Mouse (Mus musculus) left cerebral cortex, postnatal 4 days (tissue): ENCODE data around the gene Gm5475. TPM values are rescaled to one million over a fixed set of nuclear protein-coding genes. Genes with fewer than 3 reads are reported as not detected.

Experiments used
- DNase-seq: peaks from one replicate; pipeline ENCODE4 v3.0.0-alpha.2; 2022
- intact Hi-C: fragments of 180-260 bp; cut with DNase I; formaldehyde crosslinking; loops from one replicate; pipeline ENCODE4 v1.15.1; 2025
- total RNA-seq, 2 experiments: library from RNA; stranded (reverse); gene quantifications; 2 replicates each; pipeline ENCODE4 v1.2.3; 2021

Gm5475 gene
- total RNA-seq, 2 experiments from 2014 or later = not detected

DNA sequence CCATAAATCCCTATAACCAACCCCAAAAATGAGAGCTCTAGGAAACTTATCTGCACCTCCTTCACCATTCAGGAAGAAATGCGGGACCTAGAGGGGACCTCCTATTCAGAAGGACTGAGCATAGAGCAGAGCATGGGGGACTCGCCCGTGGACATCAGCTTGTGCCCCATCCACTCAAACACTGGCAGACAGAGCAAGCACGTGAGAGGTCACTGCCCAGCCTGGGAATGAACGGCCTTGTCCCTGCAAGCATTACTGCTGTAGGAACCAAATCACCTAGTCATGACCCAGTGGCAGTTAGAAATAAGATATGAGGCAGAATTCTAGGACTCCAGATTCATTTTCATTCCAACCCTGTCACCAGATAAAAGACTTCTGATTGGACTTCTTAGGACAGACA is 10.2 kb upstream of the Gm5475 start:
- no peak for DNase-seq
- intact Hi-C loops = no loop called here

DNA sequence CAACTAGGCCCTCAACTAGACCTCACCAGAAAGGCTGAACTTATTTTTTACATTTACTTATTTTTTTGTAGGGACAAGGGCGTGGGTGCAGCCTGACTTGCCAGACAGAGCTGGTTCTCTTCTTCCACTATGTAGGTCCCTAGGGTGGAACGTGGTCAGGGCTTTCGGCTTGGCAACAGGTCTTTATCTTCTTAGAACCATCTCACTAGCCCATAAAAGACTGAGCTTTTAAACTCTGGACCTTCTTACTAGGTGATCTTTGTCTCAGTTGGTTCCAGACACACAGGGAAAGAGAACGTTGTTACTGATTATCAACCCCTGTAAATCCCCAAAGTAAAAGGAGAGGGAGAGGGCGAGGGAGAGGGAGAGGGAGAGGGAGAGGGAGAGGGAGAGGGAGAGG is 8.6 kb upstream of the Gm5475 start:
- intact Hi-C loops = no loop called here

DNA sequence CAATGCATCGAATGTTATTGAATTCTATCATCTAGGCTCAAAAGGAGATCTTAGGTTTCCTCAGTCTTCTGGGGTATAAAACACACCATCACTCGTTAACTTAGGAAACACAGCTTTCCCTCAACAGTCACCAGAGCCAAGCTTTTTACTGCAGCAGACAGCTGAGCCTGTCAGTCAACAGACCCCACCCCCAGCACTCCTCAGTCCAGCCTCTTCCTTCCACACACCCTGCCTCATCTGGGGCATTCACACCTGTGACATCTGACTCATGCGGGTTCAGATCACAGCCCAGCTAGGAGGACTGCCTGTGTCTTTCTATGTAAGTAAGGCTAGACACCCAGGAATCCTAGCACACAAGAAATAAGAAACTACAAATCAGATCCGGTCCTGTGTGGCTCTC is 7.9 kb upstream of the Gm5475 start:
- intact Hi-C loops = no loop called here
- DNase-seq = no peak

More for the DNA sequence above, 8.6 kb upstream of the Gm5475 start:
- DNase-seq = no peak

DNA sequence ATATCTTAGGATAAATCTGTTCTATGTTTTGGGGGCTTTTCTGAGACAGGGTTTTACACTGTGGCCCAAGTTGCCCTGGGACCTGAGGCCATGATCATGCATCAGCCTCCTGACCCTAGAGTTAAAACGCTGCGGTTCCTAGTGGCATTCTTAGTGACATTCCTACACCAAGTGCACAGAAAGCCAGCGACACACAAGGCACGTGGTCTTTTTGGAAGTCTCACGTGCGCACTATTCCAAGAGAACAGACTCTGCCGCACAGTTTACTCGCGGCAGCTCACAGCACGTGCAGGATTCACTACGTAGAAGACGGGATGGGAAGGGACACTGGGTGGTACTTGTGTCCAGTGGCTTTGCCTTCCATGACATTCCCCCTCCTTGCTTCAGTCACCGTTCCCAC is 7.0 kb upstream of the Gm5475 start:
- intact Hi-C loops = no loop called here
- no peak for DNase-seq

DNA sequence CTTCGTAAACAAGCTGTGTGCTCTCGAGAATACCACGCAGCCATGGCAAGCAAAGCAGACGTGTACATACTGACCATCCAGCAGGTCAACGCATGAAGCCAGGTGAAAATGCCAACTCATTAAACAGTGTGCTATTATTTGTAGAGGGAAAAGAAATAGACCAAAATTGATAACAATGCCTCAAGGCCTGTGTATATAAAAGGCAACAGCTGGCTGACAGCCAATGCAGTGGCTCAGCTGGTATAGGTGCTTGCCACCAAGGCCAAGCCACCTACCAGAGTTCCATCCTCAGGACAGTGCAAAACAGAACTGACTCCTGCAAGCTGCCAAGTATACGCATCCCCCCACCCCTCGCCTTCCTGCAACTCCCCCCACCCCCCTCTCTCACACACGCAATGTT is 6.3 kb upstream of the Gm5475 start:
- intact Hi-C loops = no loop called here
- DNase-seq = no peak

- intact Hi-C loops = no loop called here
- DNase-seq = no peak
These were observed 4.0 kb upstream of the Gm5475 start for GRCm38 (mm10) chr15:100417854-100418450.

- intact Hi-C loops = no loop called here
- DNase-seq = no peak
These were observed 2.6 kb upstream of the Gm5475 start for GRCm38 (mm10) chr15:100419311-100419710.

- intact Hi-C loops = no loop called here
These were observed 1.8 kb upstream of the Gm5475 start for GRCm38 (mm10) chr15:100419901-100420745.

GRCm38 (mm10) chr15:100421059-100421757 is 739 bp upstream of the Gm5475 start:
- intact Hi-C loops = no loop called here
- no peak for DNase-seq

More at GRCm38 (mm10) chr15:100419901-100420745, 1.8 kb upstream of the Gm5475 start:
- DNase-seq = no peak

DNA sequence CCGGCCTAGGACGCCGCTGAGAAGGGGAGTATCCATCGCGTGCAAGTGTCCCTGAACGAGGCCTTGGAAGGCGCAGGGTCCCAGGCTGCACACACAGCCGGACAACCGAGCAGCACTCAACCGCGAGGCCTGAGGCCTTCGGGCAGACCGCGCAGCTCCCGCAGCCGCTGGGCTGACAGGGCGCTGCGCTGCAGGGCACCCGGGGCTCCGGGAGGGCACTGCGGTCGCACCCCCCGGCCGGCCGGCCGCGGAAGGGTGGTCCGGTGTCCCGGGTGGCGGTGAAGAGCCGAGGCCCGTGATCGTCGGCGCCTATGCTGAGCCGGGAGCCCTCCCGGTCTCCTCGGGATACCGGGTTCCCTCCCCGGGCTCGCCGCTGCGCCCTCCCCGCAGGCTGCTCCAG is 529 bp downstream of the Gm5475 start:
- peak; percentile 26 for DNase-seq
- intact Hi-C loops = no loop called here

GRCm38 (mm10) chr15:100422899-100423860 is 1.2 kb downstream of the Gm5475 start:
- intact Hi-C loops = no loop called here
- peak; percentile 98 for DNase-seq

GRCm38 (mm10) chr15:100423916-100424315 is 2.0 kb downstream of the Gm5475 start:
- intact Hi-C loops = no loop called here
- no peak for DNase-seq

GRCm38 (mm10) chr15:100424396-100425122 is 2.6 kb downstream of the Gm5475 start, which contains the start of gene Slc11a2:
Gene Slc11a2, minus strand, starts transcription at chr15:100425072.
- no peak for DNase-seq
- intact Hi-C loops = no loop called here

- intact Hi-C loops = no loop called here
- no peak for DNase-seq
These were observed 6.5 kb downstream of the Gm5475 start for GRCm38 (mm10) chr15:100428296-100428905.

- DNase-seq = peak; percentile 87
These were observed 8.1 kb downstream of the Gm5475 start for GRCm38 (mm10) chr15:100429959-100430565.

DNA sequence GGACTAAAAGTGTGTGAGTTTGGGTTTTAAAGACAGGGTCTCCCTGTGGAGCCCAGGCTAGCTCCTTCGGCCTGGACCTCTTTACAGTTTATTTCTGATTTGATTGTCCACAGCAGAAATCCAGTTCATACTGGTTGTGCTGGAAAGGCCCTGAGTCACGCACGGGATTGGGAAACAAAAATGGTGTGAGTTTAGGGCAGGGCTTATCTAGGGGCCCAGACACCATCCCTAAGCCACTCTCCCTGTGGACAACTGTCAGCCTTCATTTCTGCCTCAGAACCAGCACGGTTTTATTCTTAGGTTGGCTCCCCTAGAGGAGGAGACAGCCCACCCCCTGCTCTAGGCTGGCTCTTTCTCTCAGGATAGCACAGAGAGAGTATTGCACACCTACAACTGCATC is 11.3 kb downstream of the Gm5475 start:
- DNase-seq = no peak
- intact Hi-C loops = no loop called here

More at GRCm38 (mm10) chr15:100429959-100430565, 8.1 kb downstream of the Gm5475 start:
- intact Hi-C loops = no loop called here

GRCm38 (mm10) chr15:100436112-100436511 is 14.2 kb downstream of the Gm5475 start:
- DNase-seq = no peak
- intact Hi-C loops = no loop called here

DNA sequence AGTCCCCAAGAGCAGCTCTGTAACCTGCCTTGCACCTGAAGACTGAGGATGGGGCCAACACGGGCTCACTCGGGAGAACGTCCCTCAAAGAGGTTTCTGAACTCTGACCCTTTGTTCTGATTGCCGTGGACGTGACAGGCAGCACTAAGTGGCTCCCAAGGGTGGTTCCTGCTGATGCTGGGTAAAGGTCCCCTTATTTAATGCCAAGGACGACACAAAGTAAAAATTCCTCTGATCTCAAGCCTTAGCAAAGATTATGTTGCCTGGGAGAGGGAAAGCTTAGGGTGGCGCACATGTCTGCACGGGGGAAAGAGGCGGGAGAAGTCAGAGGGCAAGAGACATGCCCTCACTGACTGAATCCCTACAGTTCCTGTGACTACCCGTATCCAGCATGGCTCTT is 14.6 kb downstream of the Gm5475 start:
- no peak for DNase-seq
- intact Hi-C loops = no loop called here
